Mouse (Mus musculus) frontal cortex, postnatal 25 days (tissue): ENCODE data around the gene Dagla.
A peak's percentile ranks its signal among the peaks of the same experiment; 100 is the strongest.

Experiments
- DNase-seq, 2 experiments: peaks; one replicate each; pipeline ENCODE4 v3.0.0; 2022; ENCODE audit warnings: low spot score in 2 of 2

The Dagla gene

DNA sequence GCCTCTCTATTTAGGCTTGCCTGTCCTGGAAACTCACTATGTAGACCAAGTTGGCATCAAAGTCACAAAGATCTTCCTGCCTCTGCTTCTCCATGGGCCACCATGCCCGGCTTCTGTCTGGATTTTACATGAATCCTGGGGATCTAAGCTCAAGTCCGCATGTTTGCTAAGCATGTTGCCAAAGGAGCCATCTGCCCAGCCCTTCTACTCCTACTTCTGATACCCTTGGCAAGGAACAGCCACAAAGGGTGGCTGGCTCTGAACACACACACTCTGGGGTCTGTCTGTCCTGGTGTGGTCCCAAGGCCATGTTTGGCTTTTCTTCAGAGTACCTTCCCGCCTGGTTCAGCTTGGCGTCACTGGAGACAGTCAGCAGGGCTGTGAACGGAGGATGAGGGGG lies 2.7 kb upstream of the Dagla start:
- DNase-seq = no peak

GRCm38 (mm10) chr19:10306521-10307243 lies 2.0 kb upstream of the Dagla start:
- DNase-seq = no peak

DNA sequence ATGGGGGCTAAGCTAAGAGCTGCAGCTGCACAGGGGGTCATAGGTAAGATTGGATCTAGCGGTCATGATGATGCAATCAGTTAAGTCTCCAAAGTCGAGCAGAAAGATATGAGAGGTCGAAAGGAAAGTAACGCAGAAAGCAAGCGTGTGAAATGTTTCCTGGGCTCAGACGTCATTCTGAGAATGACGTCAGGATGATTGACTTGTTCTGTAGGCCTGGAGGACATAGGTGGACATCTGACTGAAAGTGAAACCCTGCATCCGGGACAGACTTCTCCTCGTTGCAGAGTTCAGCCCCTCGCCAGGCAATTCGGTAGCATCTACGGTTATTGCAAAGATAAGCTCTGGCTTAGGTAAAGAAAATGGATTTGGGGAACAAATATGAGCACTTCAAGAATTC lies 963 bp upstream of the Dagla start:
- no peak for DNase-seq

DNA sequence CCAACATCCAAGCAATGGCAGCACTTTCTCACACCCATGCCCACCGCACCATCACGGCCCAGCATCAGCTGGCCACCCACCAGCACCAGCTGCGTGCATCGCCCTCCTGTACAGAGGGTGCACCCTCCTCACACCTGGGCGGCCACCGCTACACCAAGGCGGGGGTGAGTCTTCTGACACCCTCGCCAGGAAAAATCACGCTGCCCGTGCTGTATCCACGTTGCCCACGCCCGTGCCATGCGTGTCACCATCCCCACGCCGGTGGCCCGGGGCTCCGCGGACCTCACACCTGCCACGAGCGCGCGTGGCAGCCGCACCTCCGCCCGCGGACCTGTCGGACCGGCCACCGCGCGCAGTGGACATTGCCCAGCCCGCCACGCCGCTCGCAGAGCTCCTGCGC lies 282 bp downstream of the Dagla start:
- no peak for DNase-seq

GRCm38 (mm10) chr19:10302852-10303251 lies 1.8 kb downstream of the Dagla start:
- DNase-seq = no peak

GRCm38 (mm10) chr19:10301866-10302356 lies 2.8 kb downstream of the Dagla start:
- DNase-seq = peak in 1 of 2 experiments; percentile 4

GRCm38 (mm10) chr19:10301263-10301662 lies 3.4 kb downstream of the Dagla start:
- DNase-seq = no peak

DNA sequence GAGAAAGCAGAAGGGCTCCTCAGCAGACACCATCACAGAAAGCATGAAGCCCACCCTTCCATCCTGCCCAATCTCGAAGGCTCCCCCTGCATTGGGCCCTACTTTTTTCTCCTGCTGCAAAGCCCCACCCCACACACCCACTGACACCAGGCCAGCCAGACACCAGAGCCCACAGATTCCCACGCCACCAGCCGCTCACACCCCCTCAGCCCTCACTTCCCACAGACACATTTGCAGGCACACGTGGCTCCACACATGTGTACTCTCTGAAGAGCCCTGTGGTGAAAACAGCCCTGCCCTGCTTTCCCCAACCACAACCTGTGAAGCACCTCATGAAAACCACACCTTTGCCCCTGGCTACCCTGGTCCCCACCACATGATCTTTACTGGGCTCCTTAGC lies 3.9 kb downstream of the Dagla start:
- peak in 1 of 2 experiments; percentile 15 for DNase-seq

GRCm38 (mm10) chr19:10298268-10298667 lies 6.4 kb downstream of the Dagla start:
- no peak for DNase-seq

- DNase-seq = peak in 1 of 2 experiments; percentile 19
Measured at GRCm38 (mm10) chr19:10297041-10297503, 7.6 kb downstream of the Dagla start.

GRCm38 (mm10) chr19:10296306-10296705 lies 8.4 kb downstream of the Dagla start:
- DNase-seq = no peak

DNA sequence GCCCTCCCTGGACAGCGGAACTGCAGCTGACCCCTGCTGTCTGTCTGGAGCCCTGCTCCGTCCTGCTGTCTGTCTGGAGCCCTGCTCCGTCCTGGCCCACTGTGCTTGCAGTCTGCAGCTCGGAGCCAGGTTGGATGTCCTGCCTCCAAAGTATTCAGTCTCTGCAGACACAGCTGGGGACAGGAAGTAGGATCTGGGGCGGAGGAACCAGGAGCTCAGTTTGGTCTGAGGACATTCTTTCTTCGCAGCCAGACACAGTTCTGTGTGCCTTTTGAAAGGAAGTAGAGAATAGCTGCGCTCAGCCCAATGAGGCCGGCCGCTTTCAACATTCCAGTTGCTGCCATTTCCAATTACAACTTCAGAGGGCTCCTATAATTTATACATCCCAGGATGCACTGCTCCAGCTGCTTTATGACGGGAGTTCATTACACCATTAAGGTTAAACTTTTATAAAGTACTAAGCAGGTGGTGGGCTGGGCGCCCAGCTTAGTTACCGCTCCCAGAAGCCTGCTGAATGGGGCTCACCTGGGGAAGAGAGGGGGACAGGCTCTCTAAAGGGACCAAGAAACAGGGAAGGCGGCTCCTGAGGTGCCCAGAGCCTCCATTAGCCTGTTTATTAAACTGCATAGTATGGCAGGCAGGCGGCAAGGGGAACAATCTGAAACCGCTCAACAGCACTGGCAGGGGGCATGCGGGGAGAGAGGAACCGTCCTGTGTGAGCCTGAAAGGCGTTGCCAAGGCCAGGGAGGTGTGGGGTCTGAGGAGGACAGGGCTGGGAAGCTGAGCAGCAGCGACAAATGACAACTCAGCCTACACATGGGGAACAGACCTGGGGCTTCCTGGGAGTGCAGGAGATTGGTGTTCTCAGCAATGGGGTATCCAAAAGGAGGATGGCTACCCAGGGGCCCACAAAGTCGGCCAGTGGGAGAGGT lies 9.8 kb downstream of the Dagla start:
- DNase-seq = peak in 1 of 2 experiments; percentile 29

GRCm38 (mm10) chr19:10293987-10294386 lies 10.7 kb downstream of the Dagla start:
- DNase-seq = no peak

DNA sequence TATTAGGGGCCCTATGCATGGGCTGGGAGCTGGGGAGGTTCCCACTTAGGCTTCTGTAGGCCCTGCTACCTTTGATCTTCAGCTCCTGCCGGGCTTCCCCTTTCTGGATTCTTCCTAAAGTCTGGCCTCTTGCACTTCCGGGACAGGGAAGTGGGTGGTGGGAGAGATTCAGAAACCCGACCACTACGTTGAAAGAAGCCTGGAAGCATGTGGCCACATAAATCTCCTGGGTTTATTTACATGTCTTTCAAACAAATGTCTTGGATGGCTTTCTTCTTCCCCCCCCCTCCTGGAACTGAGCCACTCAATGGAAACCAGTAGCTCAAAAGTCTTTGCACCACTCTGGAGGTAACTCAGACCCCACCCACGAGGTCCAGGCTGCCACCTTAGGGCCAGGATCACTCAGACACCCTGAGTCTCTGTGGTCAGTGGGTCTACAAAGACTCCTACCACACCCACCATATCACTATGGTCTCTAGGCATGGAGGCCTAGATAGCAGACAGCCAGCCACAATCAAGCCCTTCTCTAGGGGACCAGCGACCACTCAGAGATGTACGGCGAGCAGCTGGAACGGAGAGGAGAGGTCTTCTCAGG lies 12.7 kb downstream of the Dagla start:
- DNase-seq = no peak

DNA sequence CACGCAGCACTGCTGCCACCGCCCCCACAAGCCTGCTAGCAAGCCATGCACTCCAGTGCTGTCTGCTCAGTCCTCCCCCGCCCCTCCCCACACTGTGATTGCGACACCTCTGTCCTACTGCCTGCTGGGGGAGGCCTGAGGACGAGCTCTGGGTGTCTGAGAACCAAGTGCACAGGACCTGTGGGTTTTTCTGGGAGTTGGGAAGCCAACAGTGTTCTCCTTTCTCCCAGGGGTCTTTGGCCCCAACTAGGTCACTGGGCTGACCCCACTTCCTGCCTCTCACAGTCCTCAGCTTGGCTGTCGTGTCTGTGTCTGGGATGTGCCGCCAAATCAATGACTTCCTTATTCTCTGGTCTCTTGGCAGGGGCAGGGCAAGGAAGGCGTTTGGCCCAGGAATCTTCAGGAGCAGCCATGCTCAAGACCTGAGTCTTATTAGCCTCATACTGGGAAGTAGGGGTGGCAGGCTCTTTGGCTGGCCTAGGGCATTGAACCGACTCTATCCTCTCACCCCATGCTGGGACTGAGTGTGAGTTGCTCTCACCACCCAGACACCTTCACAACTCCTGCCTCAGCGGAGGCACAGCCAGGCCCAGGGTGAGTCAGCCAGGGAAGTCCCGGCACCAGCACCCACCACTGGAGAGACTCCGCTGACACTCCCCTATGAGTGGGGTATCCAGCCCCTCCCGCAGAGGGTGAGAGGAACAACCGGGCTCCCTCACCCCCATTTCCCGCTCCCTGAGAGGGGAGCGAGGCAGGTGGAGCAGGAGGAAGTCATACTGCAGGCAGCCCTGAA lies 14.3 kb downstream of the Dagla start:
- DNase-seq = peak in 1 of 2 experiments; percentile 42

DNA sequence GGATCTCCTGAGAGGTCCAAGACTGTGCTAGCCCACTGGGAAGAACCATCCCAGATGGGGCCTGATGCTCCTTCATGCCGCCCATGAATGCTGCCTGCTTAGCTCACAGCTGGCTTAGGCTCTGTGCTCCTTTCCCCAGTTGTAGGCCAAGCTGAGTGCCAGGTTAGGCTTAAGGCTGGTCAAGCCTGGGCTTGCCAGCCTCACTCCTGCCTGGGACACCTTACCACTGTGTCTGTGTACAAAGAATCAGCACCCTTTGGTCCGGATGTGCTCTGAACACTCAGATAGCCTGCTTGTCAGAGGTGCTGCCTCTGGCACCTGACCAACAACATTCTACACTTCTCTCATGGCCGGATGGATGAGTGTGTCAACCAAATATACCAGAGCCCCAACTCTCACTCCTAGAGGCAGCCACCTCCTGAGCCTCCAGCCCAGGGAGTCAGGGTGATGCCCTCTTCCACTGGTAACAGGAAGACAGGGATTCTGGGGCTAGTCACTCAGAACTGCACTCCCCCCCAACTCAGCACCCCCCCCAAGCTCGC lies 15.0 kb downstream of the Dagla start:
- DNase-seq = no peak

- DNase-seq = no peak
Measured at GRCm38 (mm10) chr19:10288125-10289040, 16.3 kb downstream of the Dagla start.

- DNase-seq = no peak
Measured at GRCm38 (mm10) chr19:10286458-10286872, 18.2 kb downstream of the Dagla start.

- no peak for DNase-seq
Measured at GRCm38 (mm10) chr19:10280771-10281540, 23.7 kb downstream of the Dagla start.
